Mouse (Mus musculus): Measurements from ENCODE around the gene Slc4a4.

Slc4a4 gene

DNA sequence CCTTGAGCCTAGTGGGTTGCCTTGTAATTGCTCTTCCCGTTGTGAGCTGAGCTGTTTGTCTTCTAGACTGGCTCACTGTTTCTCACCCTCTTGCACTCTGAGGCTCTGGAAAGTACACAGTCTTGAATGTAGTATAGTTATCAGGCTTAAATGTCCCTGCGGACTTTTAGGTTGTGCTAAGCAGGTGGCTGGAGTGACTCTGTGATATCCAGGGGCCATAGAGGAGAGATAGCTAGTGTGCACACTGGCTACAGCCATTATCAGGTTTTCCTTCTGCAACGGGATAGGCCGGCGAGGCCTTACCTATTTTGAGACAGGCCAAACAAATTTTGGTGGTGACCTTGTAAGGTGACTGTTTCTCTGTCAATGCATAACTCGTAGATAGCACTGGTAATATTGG, 110.7 kb downstream of the Slc4a4 start:
- in situ Hi-C loops (cut with MboI, MseI): no loop called here

- in situ Hi-C loops (cut with MboI, MseI): no loop called here
Observed at GRCm38 (mm10) chr5:88999793-89000192, 113.2 kb downstream of the Slc4a4 start.

DNA sequence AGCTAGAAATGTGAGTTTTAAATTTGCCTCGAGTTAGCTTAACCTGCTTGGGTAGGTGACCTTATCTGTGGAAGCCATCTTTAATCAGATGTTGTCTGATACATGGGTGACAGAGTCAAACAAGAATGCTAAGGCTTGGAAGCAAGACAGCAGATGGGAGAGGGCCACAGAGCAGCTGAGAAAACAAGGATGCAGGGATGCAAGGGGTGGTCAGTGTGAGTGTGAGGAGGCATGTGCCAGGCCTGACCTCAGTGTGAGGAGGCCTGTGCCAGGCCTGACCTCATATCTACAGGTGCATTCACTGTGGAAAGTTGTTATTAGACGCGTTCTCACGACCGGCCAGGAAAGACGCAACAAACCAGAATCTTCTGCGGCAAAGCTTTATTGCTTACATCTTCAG, 114.0 kb downstream of the Slc4a4 start:
- in situ Hi-C loops (cut with MboI, MseI): no loop called here

- in situ Hi-C loops (cut with MboI, MseI): no loop called here
Observed at GRCm38 (mm10) chr5:89010116-89010515, 123.5 kb downstream of the Slc4a4 start.

GRCm38 (mm10) chr5:89012456-89012855, 125.8 kb downstream of the Slc4a4 start:
- in situ Hi-C loops (cut with MboI, MseI): no loop called here

DNA sequence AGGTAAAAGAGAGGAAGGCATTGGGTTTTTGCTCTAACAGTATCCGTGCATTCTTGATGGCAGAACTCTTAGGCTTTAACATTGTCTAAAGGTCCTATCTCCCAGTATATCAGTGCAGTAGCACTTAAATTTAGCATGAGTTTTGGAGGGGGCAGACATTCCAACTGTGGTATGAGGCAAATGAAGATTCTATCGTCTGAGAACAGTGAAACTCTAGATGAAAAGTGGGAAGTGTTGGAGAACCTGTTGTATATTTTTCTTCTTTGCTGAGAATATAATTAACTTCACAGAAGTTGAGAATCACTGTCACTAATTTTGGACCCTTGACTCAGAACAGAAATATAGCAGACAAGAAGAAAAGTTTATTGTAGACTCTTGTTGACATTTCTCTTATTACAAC, 128.2 kb downstream of the Slc4a4 start:
- in situ Hi-C loops (cut with MboI, MseI): no loop called here

GRCm38 (mm10) chr5:89015878-89016277, 129.3 kb downstream of the Slc4a4 start:
- in situ Hi-C loops (cut with MboI, MseI): no loop called here

- in situ Hi-C loops (cut with MboI, MseI): no loop called here
Observed at GRCm38 (mm10) chr5:89018537-89018936, 131.9 kb downstream of the Slc4a4 start.

GRCm38 (mm10) chr5:89024413-89024812, 137.8 kb downstream of the Slc4a4 start:
- in situ Hi-C loops (cut with MboI, MseI): no loop called here

DNA sequence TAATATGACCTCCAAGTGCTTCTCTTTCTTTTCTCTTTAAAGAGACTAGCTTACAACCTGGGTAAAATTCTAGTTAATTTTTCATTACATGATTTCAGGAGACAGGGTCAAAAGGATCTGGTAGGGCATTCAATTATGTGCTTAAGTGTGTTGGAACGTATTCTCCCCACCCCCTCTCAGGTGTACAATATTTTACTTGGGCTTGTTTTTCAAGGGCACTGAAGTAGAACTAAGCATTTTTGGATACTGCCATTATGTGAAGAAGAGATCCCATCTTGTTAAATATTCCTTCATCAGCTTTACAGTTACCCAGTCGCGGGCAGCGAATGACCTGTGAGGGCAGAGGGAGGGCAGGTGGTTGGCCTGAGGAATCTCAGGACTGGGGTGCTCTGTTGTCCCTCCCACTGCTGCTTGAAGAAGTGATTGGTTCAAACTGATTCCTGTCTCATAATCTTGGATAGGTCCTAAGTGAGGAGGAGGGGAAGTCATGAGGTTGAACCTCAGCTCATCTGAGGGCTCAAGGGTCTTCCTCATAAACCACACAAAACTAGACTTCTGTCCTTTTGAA, 141.0 kb downstream of the Slc4a4 start:
- in situ Hi-C loops (cut with MboI, MseI): no loop called here

DNA sequence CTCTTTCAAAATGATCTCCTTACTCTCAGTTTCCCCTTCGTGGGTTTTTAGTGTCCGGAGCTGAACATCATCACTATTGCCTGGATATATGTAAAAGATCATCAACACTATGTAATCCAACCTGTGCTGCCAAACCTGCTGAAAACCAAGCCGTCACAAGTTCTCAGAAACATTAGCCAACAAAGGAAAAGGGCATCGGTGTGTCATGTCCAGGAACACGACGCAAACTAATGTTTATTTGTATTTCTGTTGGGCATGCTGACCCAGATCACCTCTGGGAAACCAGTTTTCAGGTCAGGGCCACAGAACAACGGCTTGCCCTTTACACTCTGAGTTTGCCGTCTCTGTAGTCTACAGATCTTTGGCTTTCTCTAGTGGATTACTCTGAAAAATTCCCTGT, 146.0 kb downstream of the Slc4a4 start:
- in situ Hi-C loops (cut with MboI, MseI): no loop called here

- in situ Hi-C loops (cut with MboI, MseI): no loop called here
Observed at GRCm38 (mm10) chr5:89033256-89033655, 146.6 kb downstream of the Slc4a4 start.

GRCm38 (mm10) chr5:89036147-89036546, 149.5 kb downstream of the Slc4a4 start:
- in situ Hi-C loops (cut with MboI, MseI): no loop called here

DNA sequence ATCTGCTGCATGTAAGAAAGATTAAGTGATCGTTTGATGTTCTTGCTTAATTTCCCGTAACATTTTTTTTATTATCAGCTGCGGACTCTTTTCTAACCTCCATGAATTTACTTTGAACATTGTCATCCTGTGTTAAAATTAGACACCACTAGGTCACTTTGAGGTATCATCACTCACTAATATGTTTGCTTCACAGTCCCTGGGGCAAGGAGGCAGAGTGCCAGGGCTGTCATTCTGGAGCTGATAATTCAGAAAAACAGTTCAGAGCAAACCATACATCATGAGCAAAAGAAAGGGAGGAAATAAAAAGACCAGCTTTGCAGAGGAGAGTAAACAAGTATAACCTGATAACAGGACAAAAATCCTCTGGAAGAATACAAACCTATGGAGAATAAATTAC, 154.2 kb downstream of the Slc4a4 start:
- in situ Hi-C loops (cut with MboI, MseI): no loop called here

- in situ Hi-C loops (cut with MboI, MseI): no loop called here
Observed at GRCm38 (mm10) chr5:89043846-89044245, 157.2 kb downstream of the Slc4a4 start.

GRCm38 (mm10) chr5:89044801-89045200, 158.2 kb downstream of the Slc4a4 start:
- in situ Hi-C loops (cut with MboI, MseI): no loop called here

- in situ Hi-C loops (cut with MboI, MseI): no loop called here
Observed at GRCm38 (mm10) chr5:89051577-89051976, 165.0 kb downstream of the Slc4a4 start.

- in situ Hi-C loops (cut with MboI, MseI): no loop called here
Observed at GRCm38 (mm10) chr5:89052230-89052629, 165.6 kb downstream of the Slc4a4 start.

GRCm38 (mm10) chr5:89055656-89056055, 169.0 kb downstream of the Slc4a4 start:
- in situ Hi-C loops (cut with MboI, MseI): no loop called here

DNA sequence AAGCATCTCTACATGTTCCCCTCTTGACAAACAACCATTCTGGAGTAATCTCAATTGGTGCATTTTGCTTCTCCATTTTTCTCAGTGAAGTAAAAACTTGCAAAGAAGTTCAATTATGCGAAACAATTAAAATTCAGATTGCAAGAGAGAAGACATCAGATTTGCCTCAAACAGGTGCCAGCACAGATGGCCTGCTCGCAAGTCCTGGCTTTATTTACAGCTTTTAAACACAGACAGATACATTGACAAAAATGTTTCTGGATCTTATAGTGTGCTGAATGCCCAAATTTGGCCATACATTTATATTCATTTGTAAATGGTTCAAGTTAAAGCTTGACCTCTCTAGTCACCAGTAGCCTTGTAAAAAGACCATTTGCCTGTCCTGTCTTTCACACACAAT, 169.8 kb downstream of the Slc4a4 start:
- in situ Hi-C loops (cut with MboI, MseI): no loop called here

GRCm38 (mm10) chr5:89061097-89061496, 174.5 kb downstream of the Slc4a4 start:
- in situ Hi-C loops (cut with MboI, MseI): no loop called here

DNA sequence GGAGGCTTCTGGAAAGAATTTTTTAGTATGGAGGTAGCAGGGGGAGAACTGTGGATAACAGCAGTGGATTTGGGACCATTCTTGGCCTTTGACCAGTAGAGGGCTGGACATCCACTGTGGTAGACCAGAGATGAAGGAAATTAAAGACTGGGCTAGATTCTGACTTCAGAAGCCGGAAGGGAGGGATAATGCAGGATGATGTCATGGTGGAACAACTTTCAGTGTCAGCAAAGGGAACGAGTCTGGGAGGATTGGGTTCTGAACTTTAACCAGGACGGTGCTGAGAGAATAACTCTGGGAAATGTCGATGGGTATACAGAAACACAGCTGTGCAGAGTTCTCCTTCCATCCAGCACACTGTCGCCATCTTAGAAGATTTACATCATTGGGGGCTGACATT, 175.7 kb downstream of the Slc4a4 start:
- in situ Hi-C loops (cut with MboI, MseI): no loop called here

DNA sequence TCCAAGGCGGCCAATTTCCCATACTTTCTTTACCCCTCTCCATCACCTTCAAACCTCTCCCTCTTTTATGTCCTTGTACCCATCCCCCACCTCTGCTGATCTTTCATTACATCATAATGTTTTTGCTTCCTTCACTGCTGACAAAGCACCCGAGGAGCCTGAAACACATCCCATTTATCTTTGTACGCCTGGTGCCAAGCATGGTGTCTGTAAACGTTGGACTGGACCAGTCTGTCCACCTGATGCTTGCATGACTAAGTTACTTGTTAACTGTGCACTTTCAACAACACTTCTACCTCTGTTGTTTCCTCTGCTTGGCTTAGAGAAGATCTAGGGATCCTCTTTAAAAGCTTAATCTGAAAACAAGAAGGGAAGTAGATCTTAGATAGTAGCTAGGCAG, 180.5 kb downstream of the Slc4a4 start:
- in situ Hi-C loops (cut with MboI, MseI): no loop called here

- in situ Hi-C loops (cut with MboI, MseI): no loop called here
Observed at GRCm38 (mm10) chr5:89068072-89068471, 181.5 kb downstream of the Slc4a4 start.
